ENCODE assay signal across 13 mouse cellular contexts in the genomic region with DNA sequence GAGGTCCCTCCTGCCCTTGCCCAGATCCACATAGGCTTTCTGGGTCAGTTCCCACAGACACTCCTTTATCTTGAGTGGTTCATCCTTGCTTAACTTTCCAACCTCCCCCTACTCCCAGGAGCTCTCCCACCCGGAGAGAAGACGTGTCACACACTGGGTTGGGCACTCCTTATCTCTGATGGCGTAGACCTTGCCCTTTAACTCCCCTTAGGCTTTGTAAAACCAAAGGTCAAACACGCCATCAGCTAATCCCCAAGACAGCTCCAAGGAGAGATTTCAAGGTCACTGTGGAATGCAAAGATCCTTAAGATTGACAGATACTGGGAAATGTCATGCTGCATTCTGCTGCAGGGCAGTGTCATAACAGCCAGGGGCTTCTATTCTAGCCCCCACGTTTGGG. TPM values are rescaled to one million over a fixed set of nuclear protein-coding genes. Genes with fewer than 3 reads are reported as not detected.
DNase-seq lines count a peak whose midpoint lies in the region; ATAC-seq and TF ChIP-seq lines count a peak whose summit lies in the region.
"Had no signal": no experiment of that assay in that cellular context is flagged by ENCODE, and none has a peak within 500 bp of the region (broad histone marks: within the 10 kb centered on the region; RNA-seq: fewer than 3 reads in every experiment).

No protein-coding gene starts in this region.

- H3K27me3 ChIP-seq in heart, embryonic 10.5 days (ENCODE audit: insufficient read depth, poor library complexity, severe bottlenecking): no peaks in the 10 kb centered on the region
- no peaks in the 10 kb centered on the region for H3K27me3 ChIP-seq in kidney, embryonic 14.5 days (ENCODE audit: control insufficient read depth, insufficient read depth, low read length)
- peaks cover 26% of the 10 kb centered on the region for H3K27me3 ChIP-seq in intestine, postnatal 0 days (replicated peaks; ENCODE audit: control insufficient read depth, insufficient read depth, low read length)

- no peak overlapping the region for H3K9ac ChIP-seq in kidney, embryonic 14.5 days (ENCODE audit: low read depth, low read length)
- H3K9ac ChIP-seq in intestine, postnatal 0 days (ENCODE audit: low read depth, low read length): no peak overlapping the region
- H3K9ac ChIP-seq: liver, postnatal 0 days; midbrain, embryonic 15.5 days had no signal

- peak overlapping the region; percentile 44 for H3K27ac ChIP-seq in heart, embryonic 10.5 days
- peak overlapping the region; percentile 19; the same call in 1 of the 2 replicates for H3K27ac ChIP-seq in kidney, embryonic 14.5 days (ENCODE audit: low read depth, low read length)
- no peak overlapping the region for H3K27ac ChIP-seq in intestine, postnatal 0 days (ENCODE audit: low read depth, low read length)
- H3K27ac ChIP-seq: midbrain, embryonic 15.5 days had no signal

- 17% methylated on average over 5 of the region's 5 CpGs for WGBS in heart, embryonic 10.5 days
- 40% methylated on average over 5 of the region's 5 CpGs for WGBS in kidney, embryonic 14.5 days
- 27% methylated on average over 5 of the region's 5 CpGs for WGBS in intestine, postnatal 0 days

- H3K9me3 ChIP-seq in heart, embryonic 10.5 days: no peaks in the 10 kb centered on the region
- no peaks in the 10 kb centered on the region for H3K9me3 ChIP-seq in kidney, embryonic 14.5 days (ENCODE audit: control insufficient read depth, low read length)
- H3K9me3 ChIP-seq in intestine, postnatal 0 days (ENCODE audit: control insufficient read depth): no peaks in the 10 kb centered on the region
- H3K9me3 ChIP-seq: midbrain, embryonic 15.5 days had no signal

- no peak for TF ChIP-seq CTCF in intestine, postnatal 0 days (IDR thresholded peaks at IDR 0.05; ENCODE audit: low read depth)

- no peak for DNase-seq in heart, embryonic 10.5 days (ENCODE audit: low spot score)
- no peak for DNase-seq in heart, postnatal 4 days
- no peak for DNase-seq in kidney, adult 8-10 months
- DNase-seq in R1 (ENCODE audit: low read depth, low spot score): peak; percentile 70
- DNase-seq in Muller cell, postnatal 12 days (ENCODE audit: inconsistent ontology term): no peak
- DNase-seq: adrenal gland, adult 8-10 months; B cell, adult 2 months; liver, postnatal 0 days had no signal

- peaks cover 22% of the 10 kb centered on the region for H3K36me3 ChIP-seq in heart, embryonic 10.5 days
- H3K36me3 ChIP-seq in kidney, embryonic 14.5 days (ENCODE audit: control insufficient read depth, insufficient read depth, low read length): peaks cover 16% of the 10 kb centered on the region
- H3K36me3 ChIP-seq in intestine, postnatal 0 days (ENCODE audit: control insufficient read depth, insufficient read depth): no peaks in the 10 kb centered on the region
- H3K36me3 ChIP-seq: midbrain, embryonic 15.5 days had no signal

- peak overlapping the region; percentile 41 for H3K4me3 ChIP-seq in heart, embryonic 10.5 days
- no peak overlapping the region; the same call in 1 of the 2 replicates for H3K4me3 ChIP-seq in kidney, embryonic 14.5 days (ENCODE audit: low read length)
- no peak overlapping the region for H3K4me3 ChIP-seq in intestine, postnatal 0 days (ENCODE audit: low read depth, low read length)
- H3K4me3 ChIP-seq: midbrain, embryonic 15.5 days had no signal

- H3K4me2 ChIP-seq in kidney, embryonic 14.5 days (replicated peaks; ENCODE audit: low read depth, low read length): peak overlapping the region; percentile 82
- H3K4me2 ChIP-seq in intestine, postnatal 0 days (replicated peaks; ENCODE audit: low read depth): peak overlapping the region; percentile 70; the same call in 1 of the 2 replicates
- H3K4me2 ChIP-seq: midbrain, embryonic 15.5 days had no signal

- ATAC-seq in kidney, embryonic 14.5 days (ENCODE audit: low FRiP score, low TSS enrichment): no peak
- no peak for ATAC-seq in intestine, postnatal 0 days
- no peak for ATAC-seq in granulocyte monocyte progenitor cell, adult 5-6 weeks (replicated peaks; ENCODE audit: poor library complexity, severe bottlenecking)
- ATAC-seq: forebrain, embryonic 14.5 days; liver, postnatal 0 days; midbrain, embryonic 15.5 days had no signal

- H3K4me1 ChIP-seq in heart, embryonic 10.5 days: peaks cover 66% of the 10 kb centered on the region
- peaks cover 39% of the 10 kb centered on the region for H3K4me1 ChIP-seq in kidney, embryonic 14.5 days (ENCODE audit: control insufficient read depth, insufficient read depth, low read length)
- H3K4me1 ChIP-seq in intestine, postnatal 0 days (replicated peaks; ENCODE audit: control insufficient read depth, insufficient read depth, low read length): no peaks in the 10 kb centered on the region; the same call in 1 of the 2 replicates

RNA-seq across cellular contexts. Expression of a gene that starts 3.4 kb away (rescaled TPM):
- 54.9 and 97.0 TPM in 2 replicates for polyA plus RNA-seq in heart, embryonic 10.5 days (2016; fragmentation: Nextera tagmentation; extraction: Ambion mirVana)
- total RNA-seq in heart, postnatal 4 days (2021): 100 to 1,000 TPM; 558 to 588 TPM
- polyA plus RNA-seq in kidney, embryonic 14.5 days (2014; fragmentation: Nextera tagmentation; extraction: Ambion mirVana): 45.1 and 82.2 TPM in 2 replicates
- polyA plus RNA-seq in intestine, postnatal 0 days (2015; fragmentation: Nextera tagmentation; extraction: Ambion mirVana): 44.5 and 44.8 TPM in 2 replicates
- 0.04 and 0.52 TPM in 2 replicates for total RNA-seq in granulocyte monocyte progenitor cell, adult 5-6 weeks (2014; fragmentation: Nextera tagmentation)
- 0.26 TPM in 1 of 2 replicates, not detected in the other for total RNA-seq in granulocyte monocyte progenitor cell, adult 5-6 weeks (2017)

RNA-seq across cellular contexts. Expression of a gene that starts 3.4 kb away (rescaled TPM):
- polyA plus RNA-seq in heart, embryonic 10.5 days (2016; fragmentation: Nextera tagmentation; extraction: Ambion mirVana): 143 and 257 TPM in 2 replicates
- total RNA-seq in heart, postnatal 4 days (2021): 1,000 to 10,000 TPM; 1,026 to 1,084 TPM
- polyA plus RNA-seq in kidney, embryonic 14.5 days (2014; fragmentation: Nextera tagmentation; extraction: Ambion mirVana): 169 and 322 TPM in 2 replicates
- 84.5 and 85.5 TPM in 2 replicates for polyA plus RNA-seq in intestine, postnatal 0 days (2015; fragmentation: Nextera tagmentation; extraction: Ambion mirVana)
- not detected in 2 replicates for total RNA-seq in granulocyte monocyte progenitor cell, adult 5-6 weeks (2014; fragmentation: Nextera tagmentation)
- total RNA-seq in granulocyte monocyte progenitor cell, adult 5-6 weeks (2017): 0.22 and 0.67 TPM in 2 replicates
